Mouse (Mus musculus): ENCODE data around the gene Slc35e3.
"Not testable (repeated sequence)": the region's sequence is repeated elsewhere in the genome, so short reads cannot be mapped to it uniquely, and the experiment has no call there.

The Slc35e3 gene

GRCm38 (mm10) chr10:117704314-117704963, 41.7 kb downstream of the Slc35e3 start:
- ATAC-seq (ENCODE audit: insufficient number of reproducible peaks, low FRiP score, low TSS enrichment) = not testable (repeated sequence)

- no peak for ATAC-seq (ENCODE audit: insufficient number of reproducible peaks, low FRiP score, low TSS enrichment)
Measured at GRCm38 (mm10) chr10:117703506-117703905, 42.7 kb downstream of the Slc35e3 start.

- no peak for ATAC-seq (ENCODE audit: insufficient number of reproducible peaks, low FRiP score, low TSS enrichment)
Measured at GRCm38 (mm10) chr10:117702024-117702833, 43.9 kb downstream of the Slc35e3 start.

GRCm38 (mm10) chr10:117701034-117701829, 44.9 kb downstream of the Slc35e3 start:
- ATAC-seq (ENCODE audit: insufficient number of reproducible peaks, low FRiP score, low TSS enrichment) = no peak

GRCm38 (mm10) chr10:117700450-117700849, 45.7 kb downstream of the Slc35e3 start:
- no peak for ATAC-seq (ENCODE audit: insufficient number of reproducible peaks, low FRiP score, low TSS enrichment)

GRCm38 (mm10) chr10:117699914-117700313, 46.3 kb downstream of the Slc35e3 start:
- ATAC-seq (ENCODE audit: insufficient number of reproducible peaks, low FRiP score, low TSS enrichment) = no peak

- ATAC-seq (ENCODE audit: insufficient number of reproducible peaks, low FRiP score, low TSS enrichment) = no peak
Measured at GRCm38 (mm10) chr10:117698313-117699138, 47.6 kb downstream of the Slc35e3 start.

- no peak for ATAC-seq (ENCODE audit: insufficient number of reproducible peaks, low FRiP score, low TSS enrichment)
Measured at GRCm38 (mm10) chr10:117697561-117698115, 48.5 kb downstream of the Slc35e3 start.

GRCm38 (mm10) chr10:117696827-117697560, 49.2 kb downstream of the Slc35e3 start:
- ATAC-seq (ENCODE audit: insufficient number of reproducible peaks, low FRiP score, low TSS enrichment) = no peak

GRCm38 (mm10) chr10:117696021-117696826, 49.9 kb downstream of the Slc35e3 start:
- ATAC-seq (ENCODE audit: insufficient number of reproducible peaks, low FRiP score, low TSS enrichment) = no peak

- ATAC-seq (ENCODE audit: insufficient number of reproducible peaks, low FRiP score, low TSS enrichment) = no peak
Measured at GRCm38 (mm10) chr10:117695605-117696004, 50.6 kb downstream of the Slc35e3 start.

- no peak for ATAC-seq (ENCODE audit: insufficient number of reproducible peaks, low FRiP score, low TSS enrichment)
Measured at GRCm38 (mm10) chr10:117695027-117695426, 51.1 kb downstream of the Slc35e3 start.

GRCm38 (mm10) chr10:117694255-117694953, 51.8 kb downstream of the Slc35e3 start:
- no peak for ATAC-seq (ENCODE audit: insufficient number of reproducible peaks, low FRiP score, low TSS enrichment)

- ATAC-seq (ENCODE audit: insufficient number of reproducible peaks, low FRiP score, low TSS enrichment) = no peak
Measured at GRCm38 (mm10) chr10:117692953-117693352, 53.2 kb downstream of the Slc35e3 start.

- ATAC-seq (ENCODE audit: insufficient number of reproducible peaks, low FRiP score, low TSS enrichment) = no peak
Measured at GRCm38 (mm10) chr10:117692173-117692572, 54.0 kb downstream of the Slc35e3 start.

GRCm38 (mm10) chr10:117691389-117691968, 54.7 kb downstream of the Slc35e3 start:
- ATAC-seq (ENCODE audit: insufficient number of reproducible peaks, low FRiP score, low TSS enrichment) = no peak

- ATAC-seq (ENCODE audit: insufficient number of reproducible peaks, low FRiP score, low TSS enrichment) = no peak
Measured at GRCm38 (mm10) chr10:117690770-117691296, 55.3 kb downstream of the Slc35e3 start.

Data from cerebellum, adult (tissue).